Mouse (Mus musculus) olfactory bulb, adult 2 months (tissue): ENCODE data around the gene Bcar3.

ENCODE experiments used
- CTCF ChIP-seq: fragments of 200-500 bp; IDR thresholded peaks from 2 replicates; pipeline ENCODE4 v1.5.1; 2012; ENCODE audit warnings: low read depth, mild to moderate bottlenecking, low read length, moderate library complexity; ENCODE audit not compliant: insufficient read depth
- POLR2A ChIP-seq: fragments of 200-500 bp; IDR thresholded peaks from 2 replicates; pipeline ENCODE4 v1.6.1; 2012; ENCODE audit warnings: mild to moderate bottlenecking, low read depth, low read length, moderate library complexity; ENCODE audit not compliant: insufficient read depth

DNA sequence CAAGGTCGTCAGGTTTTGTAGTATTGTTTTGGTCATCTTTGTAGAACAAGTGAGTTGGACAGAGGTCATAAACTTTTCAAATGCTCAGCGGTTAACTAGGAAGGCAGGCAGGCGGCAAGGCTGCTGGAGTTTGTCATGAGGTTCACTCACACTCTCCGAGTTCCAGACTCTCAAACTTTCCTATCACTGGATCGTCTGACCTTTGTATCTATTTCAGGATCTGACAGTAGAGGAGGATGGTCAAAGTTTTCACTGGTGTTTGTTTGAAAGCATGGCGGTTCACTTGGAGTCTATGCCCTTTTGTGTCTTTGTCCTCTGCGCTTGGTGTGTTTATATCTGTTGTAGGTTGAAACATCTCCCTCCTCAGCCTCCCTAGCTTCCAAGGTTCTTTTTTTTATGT, 127.9 kb downstream of the Bcar3 start:
- TF ChIP-seq CTCF (no peak), POLR2A (no peak)
